Mouse (Mus musculus) kidney, adult 11 months (tissue): ENCODE results near the gene Bag6.

Source experiments
- DNase-seq: peaks from one replicate; pipeline ENCODE4 v3.0.0; 2022

Bag6 gene

GRCm38 (mm10) chr17:35147922-35148639 is 13.1 kb downstream of the Bag6 start:
- DNase-seq: no peak

DNA sequence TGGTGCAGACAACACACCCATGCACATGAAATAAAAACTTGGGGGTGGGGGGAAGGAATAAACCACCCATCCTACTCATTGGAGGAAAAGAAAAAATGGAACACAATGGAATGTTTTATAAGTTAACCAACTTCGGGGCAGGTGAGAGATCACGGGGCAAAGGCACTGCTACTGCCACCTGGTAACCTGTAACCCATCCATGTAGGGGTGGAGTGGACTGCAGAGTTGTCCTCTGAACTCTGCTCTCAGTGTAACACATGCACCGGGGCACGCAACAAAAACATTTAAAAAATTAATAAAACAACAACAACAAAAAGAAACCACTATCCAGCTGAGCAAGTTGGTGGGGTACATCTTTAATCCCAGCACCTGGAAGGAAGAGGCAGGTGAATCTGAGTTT is 17.1 kb downstream of the Bag6 start:
- DNase-seq: peak; percentile 50

GRCm38 (mm10) chr17:35153077-35153476 is 18.1 kb downstream of the Bag6 start:
- DNase-seq: no peak

- DNase-seq: no peak
Measured at GRCm38 (mm10) chr17:35153931-35154330, 19.0 kb downstream of the Bag6 start.

DNA sequence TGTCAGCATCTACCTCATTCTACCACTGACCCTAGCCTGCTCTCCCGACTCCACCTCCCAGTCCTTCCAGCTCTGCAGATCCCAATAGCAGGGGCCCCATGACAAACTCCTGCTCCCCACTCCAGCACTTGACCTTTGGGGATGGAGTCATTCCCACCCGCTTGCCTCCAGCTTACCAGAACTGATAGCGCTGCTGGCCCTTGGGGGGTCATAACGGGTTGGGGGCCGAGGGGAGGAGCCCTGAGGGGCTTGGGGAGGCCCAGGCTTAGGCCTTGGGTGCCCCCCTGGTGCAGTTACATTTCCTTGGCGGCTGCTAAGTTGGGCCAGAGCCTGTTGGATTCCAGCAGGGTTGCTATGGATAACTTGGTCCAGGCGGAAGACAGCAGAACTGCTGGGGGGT is 19.6 kb downstream of the Bag6 start:
- no peak for DNase-seq

DNA sequence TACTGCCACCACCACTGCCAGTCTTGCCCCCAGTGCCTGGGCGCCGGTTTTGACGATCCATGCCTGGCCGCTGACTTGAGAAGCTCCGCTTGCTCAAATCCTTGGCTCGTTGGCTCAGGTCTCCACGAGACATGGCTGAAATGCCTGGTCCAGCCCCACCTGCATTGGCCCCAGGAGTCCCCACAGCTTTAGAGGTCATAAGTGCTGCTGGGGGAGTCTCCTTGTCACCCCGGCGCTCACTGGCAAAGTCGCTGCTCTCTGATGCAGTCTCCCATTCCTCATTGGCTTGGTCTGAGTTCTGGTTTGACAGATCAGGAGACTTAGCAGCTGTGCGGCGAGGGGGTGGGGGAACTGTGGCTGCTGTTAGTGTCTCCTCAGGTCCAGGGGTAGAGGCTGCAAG is 20.5 kb downstream of the Bag6 start:
- no peak for DNase-seq

GRCm38 (mm10) chr17:35156461-35157200 is 21.7 kb downstream of the Bag6 start:
- DNase-seq: no peak

DNA sequence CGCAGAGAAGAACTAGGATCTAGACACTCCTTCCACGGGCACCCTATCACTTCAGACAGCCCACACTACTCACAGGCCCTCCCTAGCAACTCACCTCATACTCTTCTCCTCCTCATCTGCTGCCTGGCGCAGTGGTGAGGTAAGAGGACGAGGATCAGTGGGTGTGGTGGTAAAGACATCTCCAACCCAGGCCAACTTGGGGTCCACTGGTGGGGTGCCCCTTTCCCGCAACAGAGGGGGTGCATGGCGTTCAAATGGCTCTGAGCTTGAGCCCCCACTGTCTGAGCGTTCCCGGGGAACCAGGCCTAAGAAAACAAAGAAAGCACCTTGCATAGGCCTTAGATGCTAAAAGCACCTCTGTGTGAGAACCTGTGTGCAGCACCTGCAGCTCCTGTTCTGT is 22.3 kb downstream of the Bag6 start:
- DNase-seq: no peak

GRCm38 (mm10) chr17:35157661-35158175 is 22.7 kb downstream of the Bag6 start:
- DNase-seq: no peak

- no peak for DNase-seq
Measured at GRCm38 (mm10) chr17:35158850-35159593, 24.0 kb downstream of the Bag6 start.

GRCm38 (mm10) chr17:35159638-35160037 is 24.7 kb downstream of the Bag6 start:
- no peak for DNase-seq

GRCm38 (mm10) chr17:35161421-35161820 is 26.4 kb downstream of the Bag6 start:
- DNase-seq: no peak

DNA sequence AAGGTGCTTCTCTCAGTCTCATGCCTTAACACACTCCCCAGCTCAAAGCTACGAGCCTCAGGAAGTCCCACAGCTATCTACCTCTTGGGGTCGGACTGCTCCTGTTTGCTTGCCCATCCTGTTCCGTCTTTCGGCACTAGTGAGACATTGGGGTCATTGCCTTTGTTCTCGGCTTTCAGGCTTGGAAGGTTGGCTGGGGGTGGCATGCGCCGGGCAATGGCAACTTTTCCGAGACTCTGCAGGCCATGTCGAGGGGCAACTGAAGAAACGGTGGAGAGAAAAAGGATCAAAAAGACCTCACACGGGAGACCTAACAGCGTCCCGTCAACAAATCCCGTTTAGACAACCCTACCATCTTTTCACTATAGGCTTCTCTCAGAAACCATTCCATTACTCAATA is 27.1 kb downstream of the Bag6 start:
- DNase-seq: no peak

DNA sequence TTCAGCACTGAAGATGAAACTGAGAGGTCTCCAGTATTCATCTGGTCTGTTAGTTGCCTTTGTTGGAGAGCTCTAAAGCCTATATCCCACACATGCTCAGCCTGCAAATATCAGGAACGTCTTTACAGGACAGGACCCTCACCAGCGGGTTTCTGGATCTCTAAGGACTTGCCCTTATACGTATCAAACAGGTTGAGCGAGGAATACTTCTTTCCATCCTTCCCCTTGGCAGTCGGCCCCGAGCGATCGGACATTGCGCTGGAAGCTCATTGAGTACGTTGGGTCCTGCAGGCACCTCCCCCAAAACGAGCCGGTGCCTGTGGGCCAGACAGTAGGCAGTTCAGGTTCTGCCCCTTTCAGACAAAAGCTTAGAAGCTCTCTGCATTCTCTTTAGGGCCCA is 27.8 kb downstream of the Bag6 start:
- peak; percentile 53 for DNase-seq

GRCm38 (mm10) chr17:35163326-35164081 is 28.5 kb downstream of the Bag6 start:
- DNase-seq: no peak

GRCm38 (mm10) chr17:35164218-35164567 is 29.2 kb downstream of the Bag6 start:
- peak; percentile 40 for DNase-seq

DNA sequence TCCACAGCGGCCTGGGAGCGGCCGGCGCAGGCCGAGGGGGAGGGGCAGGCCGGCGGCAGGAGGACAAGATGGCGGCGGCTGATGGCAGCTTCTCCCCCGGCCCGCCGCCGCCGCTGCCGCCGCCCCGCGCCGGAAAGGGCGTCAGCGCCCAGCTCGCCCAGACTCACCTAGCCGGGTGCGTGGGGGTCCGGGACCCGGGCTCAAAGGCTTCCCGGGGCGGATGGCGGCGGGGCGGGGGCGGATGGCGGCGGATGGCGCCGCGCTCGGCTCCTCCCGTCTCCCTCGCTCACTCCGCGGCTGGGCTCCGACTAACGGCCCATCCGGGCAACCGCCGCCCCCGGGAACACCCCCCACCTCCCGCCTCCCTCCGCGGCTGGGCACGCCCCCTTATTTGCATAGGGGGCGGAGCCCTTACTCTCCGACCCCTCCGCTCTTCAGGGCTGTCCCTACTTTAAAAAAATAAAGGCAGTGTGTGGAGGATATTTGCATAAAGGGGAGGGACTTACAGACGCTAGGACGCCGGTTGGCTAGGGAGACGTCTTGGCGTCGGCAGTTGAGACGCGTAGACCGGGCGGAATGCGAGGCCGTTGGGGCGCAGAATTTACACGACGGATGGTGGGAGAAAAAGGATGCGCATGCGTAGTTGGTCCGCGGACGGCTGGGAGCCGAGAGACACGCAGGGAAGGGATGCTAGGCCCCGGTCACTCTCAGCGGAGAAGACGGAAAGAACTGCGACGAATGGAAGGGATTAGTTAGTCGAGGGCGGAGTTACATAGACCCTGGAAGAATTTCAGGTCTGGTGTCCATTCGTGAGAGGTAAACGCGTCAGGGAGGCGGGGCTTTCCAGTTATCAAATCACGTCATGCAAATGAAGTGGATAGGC is 29.8 kb downstream of the Bag6 start, which contains the start of gene Prrc2a:
Prrc2a (minus strand) TSS at position 330 of the 883 bp plus-strand sequence.
- peak; percentile 99 for DNase-seq

- no peak for DNase-seq
Measured at GRCm38 (mm10) chr17:35165451-35166155, 30.6 kb downstream of the Bag6 start.

- DNase-seq: peak; percentile 73
Measured at GRCm38 (mm10) chr17:35166352-35167035, 31.5 kb downstream of the Bag6 start.

- no peak for DNase-seq
Measured at GRCm38 (mm10) chr17:35167794-35168193, 32.8 kb downstream of the Bag6 start.
